Mouse (Mus musculus) Muller cell, postnatal 12 days (primary cell): ENCODE measurements around the gene Txndc11.
A peak's percentile ranks its signal among the peaks of the same experiment; 100 is the strongest.

Experiments
- DNase-seq: peaks from one replicate; pipeline ENCODE4 v3.0.0-alpha.2; 2015; ENCODE audit errors: inconsistent ontology term

The Txndc11 gene

GRCm38 (mm10) chr16:11065431-11065830 is 69.0 kb downstream of the Txndc11 start:
- DNase-seq: no peak

GRCm38 (mm10) chr16:11064742-11065141 is 69.7 kb downstream of the Txndc11 start:
- DNase-seq: no peak

DNA sequence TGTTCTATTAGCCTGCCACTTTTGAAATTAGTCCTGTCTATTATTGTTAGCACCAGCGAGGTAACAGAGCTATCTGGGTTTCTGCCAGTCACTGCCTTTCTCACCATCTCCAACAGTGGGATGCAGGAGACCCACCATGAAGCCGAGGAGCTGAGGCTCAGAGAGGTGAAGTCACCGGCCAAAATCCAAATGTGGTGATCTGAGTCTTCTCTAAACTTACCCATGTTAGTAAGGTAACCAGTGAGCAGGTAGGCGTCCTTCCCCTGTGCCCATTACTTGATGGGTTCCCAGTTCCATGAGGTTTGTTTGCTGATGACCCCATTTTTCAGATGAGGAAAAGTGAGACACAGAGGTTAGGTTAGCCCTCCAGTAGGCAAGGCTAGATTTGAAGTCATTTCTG is 70.1 kb downstream of the Txndc11 start:
- no peak for DNase-seq

DNA sequence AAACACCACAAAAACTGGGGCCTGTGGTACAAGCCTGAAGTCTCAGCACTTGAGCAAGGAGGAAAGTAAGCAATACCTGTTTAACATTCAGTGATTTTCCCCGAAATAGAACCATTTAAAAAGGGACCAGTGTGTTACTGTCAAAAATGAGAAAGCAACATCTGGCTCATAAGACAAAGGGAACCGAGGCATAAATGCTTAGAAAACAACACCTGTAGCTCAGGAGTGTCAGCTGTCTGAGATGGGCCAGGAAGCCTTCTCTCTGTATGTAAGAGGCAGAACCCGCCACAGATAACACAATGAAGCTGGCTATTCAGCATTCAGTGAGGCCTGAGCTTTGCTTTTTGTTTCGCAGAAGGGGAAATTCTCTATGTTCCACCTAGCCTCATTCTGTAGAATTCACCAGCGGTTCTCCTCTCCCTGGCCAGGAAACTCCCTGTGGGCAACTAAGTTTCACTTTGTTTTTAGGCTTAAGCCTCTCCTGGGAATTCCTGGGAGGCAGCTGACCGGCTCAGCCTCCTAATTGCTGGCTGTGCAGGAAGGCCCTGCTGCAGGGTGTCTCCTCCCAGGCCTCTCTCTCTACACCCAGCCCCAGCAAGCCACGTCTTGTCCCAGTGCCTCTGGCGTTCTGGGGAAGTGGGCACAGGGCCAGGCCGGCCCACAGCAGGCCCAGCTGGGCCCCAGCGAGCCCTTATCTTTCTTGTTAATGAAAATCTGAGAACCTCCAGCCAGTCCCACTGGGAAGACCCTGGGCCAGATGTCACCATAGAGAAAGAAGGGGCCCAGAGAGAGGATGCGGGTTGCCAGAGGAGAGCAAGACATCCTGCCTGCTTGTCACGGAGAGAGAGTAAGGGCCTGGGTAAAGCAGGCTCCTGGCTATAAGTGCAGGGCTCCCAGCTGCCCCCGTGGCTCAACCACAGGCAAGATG is 71.4 kb downstream of the Txndc11 start:
- peak; percentile 91 for DNase-seq

- no peak for DNase-seq
Measured at GRCm38 (mm10) chr16:11060645-11061044, 73.8 kb downstream of the Txndc11 start, which contains the start of gene Snn. Snn (plus strand) TSS chr16:11060945.

DNA sequence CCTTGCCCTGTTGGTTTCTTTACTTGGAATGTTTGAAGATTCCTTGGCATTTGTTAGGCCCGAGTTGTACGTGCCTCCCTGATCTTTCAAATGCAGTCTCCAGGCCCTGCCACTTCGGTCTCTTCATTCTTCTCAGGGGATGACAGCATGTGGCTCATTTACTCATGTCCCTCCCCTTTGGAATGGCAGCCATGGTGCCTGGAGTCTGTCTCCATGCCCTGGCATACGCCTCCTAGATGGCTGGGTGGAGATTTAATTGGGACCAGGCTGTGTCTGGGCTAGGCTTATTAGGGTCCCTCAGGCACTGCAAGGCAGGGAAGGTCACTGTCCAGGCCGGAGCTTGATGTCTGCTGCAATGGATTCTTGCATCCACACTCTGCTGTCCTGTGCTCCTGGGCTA is 78.5 kb downstream of the Txndc11 start:
- peak; percentile 32 for DNase-seq

- DNase-seq: no peak
Measured at GRCm38 (mm10) chr16:11054871-11055270, 79.6 kb downstream of the Txndc11 start.

DNA sequence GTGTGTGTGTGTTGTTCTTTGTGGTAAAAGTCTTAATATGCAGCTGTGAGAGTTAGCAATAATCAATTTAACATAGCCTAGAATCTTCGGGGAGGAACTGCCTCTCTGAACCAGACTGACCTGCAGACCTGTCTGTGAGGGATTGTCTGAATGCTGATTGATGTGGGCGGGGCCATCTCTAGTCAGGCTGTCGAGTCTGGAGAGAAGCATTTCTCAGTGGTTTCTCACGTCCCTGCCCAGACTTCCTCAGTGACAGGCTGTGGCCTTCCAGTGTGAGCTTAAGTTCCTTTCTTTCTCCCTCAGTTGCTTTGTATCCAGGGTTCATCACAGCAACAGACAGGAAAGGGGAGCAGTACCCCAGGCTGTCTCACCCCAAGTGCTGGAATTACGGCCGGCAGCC is 80.0 kb downstream of the Txndc11 start:
- DNase-seq: no peak

DNA sequence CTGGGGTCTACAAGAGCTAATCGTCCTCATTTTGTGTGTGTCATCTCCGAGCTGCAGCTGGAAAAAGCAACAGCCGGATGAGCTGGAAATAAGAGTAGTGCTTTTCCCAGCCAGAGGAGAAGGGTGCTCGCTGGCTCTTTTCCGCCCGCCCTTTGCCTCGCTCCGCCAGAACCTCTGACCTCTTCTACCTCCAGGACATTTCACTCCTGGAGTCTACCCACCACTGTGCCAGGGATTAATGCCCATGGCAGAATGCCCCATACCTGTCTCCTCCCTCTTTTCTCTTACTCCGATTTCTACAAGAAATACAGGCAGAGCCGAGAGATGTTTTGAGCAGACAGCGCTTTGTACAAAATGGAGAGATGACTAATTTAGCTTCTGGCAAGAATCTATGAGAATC is 83.3 kb downstream of the Txndc11 start:
- no peak for DNase-seq

DNA sequence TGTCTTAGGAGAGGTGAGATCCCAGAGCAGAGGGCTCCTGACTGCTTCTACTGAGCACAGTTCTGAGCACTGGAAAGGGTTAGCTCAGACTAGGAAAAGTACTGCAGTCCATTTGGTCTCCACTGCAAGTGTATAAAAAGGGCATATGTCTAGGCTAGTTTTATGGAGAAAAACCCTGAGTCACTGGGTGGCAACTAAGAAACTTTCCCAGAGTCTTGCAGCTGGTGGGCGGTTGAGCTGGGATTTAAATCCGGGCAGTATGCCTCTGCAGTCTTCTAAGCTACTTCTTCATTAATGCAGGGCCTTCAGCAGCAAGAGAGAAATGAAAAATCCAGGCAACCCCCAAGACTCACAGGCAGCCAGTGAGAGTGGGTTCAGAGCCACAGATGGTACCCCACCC is 84.2 kb downstream of the Txndc11 start:
- no peak for DNase-seq

DNA sequence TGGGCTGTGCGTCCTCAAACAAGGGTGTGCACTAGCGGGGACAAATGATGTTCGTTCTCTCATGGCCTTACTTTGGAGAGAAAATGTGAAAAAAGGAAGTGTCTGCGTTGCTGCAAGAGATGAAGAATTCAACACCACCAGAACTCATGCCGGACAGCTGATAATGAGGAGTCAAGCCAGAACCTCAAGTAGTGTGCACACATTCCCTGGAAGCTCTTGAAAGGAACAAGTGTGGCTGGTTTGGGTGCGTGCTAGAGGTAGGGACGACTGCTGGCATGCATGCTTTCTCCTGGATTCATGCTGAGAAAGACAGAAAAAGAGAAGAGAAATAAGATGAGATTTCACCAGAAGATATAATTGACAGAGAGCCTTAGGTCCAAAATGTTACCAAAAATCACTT is 87.3 kb downstream of the Txndc11 start:
- DNase-seq: no peak

DNA sequence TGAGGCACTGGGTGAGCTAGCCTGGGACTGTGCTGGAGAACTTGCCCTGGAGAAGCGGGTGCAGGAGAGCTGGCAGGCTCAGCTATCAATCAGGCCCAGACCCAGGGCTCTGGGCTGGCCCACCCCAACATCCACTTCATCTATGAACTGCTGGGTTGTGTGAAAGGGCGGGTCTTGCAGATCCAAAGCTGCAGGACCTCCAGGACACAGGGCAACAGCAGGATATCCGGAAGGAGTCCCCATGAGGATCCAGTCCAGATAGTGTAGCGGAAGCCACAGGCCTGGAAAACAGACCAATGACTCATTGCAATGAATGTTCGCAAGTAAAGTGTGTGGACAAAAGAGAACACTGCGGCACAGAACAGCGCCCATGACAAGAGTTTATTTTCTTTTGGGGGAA is 88.0 kb downstream of the Txndc11 start:
- no peak for DNase-seq

GRCm38 (mm10) chr16:11043239-11043638 is 91.2 kb downstream of the Txndc11 start:
- DNase-seq: no peak

GRCm38 (mm10) chr16:11040603-11041002 is 93.8 kb downstream of the Txndc11 start:
- no peak for DNase-seq

DNA sequence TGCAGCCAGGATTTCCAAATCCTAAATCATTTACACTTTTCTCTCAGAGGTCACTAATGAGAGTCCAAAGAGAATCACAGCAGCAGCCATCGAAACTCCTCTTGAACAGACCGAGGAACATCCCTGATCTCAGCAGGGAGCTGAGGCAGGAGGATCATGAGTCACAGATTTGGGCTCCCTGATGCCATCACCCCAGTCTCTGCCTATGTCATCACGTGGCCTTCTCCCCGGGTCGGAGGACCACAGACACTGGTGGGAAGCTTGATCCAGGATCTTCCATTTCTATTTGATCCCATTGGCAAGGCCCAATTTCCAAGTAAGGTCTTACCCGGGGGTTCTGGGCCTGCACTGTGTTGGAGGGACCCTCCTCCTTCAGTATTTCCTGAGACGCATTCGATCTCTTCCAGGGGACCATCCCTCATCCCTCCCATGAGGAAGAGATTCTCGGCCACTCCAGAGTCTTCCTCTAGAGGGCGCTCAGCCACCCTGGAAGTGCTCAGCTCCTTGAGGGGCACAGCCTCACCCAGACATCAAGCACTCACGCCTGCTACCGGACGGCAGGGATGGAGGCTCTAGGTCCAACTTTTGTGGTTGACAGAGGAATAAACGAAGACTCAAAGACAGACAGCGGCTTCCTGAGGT is 98.5 kb downstream of the Txndc11 start:
- peak; percentile 67 for DNase-seq

GRCm38 (mm10) chr16:11035273-11035672 is 99.2 kb downstream of the Txndc11 start:
- DNase-seq: no peak

DNA sequence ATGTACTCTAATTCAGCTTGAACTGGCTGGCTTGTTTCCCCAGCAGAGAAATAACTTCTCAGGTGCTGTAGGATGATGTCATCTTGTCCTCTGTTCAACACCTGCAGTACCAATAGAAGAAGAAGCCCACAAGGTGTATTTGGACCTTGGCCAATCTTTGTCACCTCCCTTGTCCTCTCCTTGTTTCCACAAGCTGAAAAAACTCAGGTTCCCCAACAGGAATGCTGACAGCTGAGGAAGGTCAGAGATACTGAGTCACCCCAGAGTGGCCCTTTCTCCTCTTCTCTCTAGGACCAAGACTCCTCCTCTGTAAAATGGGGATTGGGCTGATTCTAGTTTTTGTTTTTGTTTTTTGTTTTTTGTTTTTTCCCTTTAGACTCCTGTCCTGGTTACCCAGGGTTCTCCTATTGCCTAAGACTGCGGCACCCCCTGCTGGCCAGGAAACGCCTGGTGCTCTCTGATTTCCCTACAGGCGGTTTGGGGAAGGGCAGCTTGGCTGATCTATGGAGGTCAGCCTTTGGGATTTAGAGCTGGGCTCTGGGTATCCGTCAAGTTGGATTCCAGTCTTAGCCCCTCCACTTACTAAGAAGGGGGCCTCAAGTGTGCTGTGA is 100.2 kb downstream of the Txndc11 start:
- DNase-seq: peak; percentile 88

DNA sequence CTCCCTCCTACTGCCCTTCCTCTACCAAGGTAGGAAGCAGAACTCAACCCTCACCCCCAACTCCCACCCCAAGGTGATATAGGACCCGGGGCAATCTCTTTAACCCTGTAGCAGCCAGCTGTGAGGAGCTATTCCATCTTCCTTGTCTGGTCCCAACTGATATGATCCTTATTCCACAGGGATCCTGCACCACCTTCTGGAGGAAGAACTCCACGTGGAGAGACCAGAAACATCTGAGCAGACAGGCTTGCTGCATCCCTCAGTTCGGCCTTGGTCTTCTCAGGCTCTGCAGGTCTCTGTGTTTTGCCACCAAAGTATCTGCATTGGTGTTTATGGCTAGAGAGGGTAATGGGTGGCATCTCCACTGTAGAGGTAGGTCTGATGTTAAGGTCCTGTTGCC is 103.1 kb downstream of the Txndc11 start:
- no peak for DNase-seq

DNA sequence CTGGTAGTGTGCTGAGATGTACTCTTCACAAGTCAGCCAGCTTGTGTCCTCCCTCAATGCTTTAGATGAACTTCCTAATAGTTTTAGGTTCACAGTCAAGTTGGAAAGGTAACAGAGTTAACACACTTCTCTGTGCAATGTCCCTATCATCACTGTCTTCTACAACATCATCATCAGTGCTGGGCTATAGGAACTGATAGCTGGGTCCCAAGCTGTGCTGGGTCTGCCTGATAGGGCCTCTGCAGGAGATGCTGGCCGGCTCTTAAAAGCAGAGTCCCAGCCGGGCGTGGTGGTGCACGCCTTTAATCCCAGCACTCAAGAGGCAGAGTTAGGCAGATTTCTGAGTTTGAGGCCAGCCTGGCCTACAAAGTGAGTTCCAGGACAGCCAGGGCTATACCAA is 103.6 kb downstream of the Txndc11 start:
- DNase-seq: no peak

DNA sequence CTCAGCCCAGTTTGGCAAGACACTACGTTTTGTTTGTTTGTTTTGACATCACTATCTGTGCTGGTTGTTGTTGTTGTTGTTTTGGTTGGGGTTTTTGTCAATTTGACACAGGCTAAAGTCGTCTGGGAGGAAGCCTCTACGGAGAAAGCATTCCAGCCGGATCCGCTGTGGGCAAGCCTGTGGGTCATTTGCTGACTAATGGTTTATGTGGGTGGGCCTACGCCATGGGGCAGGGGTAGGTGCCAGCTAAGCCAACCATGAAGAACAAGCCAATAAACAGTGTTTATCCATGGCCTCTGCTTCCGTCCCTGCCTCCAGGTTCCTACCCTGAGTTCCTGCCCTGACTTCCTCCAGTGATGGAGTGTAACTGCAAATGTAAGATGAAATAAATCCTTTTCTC is 106.2 kb downstream of the Txndc11 start:
- peak; percentile 77 for DNase-seq
